Mouse (Mus musculus) spleen, postnatal 14 days (tissue): ENCODE data around the gene Gm572.

Experiments
- DNase-seq, 2 experiments: peaks; one replicate each; pipeline ENCODE4 v3.0.0; 2021 to 2022; ENCODE audit warnings: low spot score in 2 of 2

The Gm572 gene

DNA sequence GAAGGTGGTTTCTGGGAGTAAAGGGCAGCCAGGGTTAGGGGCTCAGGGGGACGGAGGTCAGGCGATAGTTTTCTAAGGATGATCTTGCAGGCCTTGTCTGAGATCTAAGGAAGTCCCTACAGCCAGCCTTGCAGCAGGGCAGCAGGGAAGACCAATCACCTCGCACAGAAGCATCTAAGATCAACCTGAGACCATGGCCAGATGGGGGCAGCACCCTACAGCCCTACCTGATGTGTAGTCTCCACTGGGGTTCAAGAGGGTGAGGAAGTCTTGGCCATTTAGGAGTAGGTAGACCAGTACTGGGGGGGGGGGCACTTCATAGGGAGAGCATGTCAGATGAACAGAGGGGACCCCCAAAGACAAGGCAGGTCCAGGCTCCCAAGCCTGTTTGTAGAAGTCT, 72.3 kb downstream of the Gm572 start:
- DNase-seq, result no peak
